Mouse (Mus musculus): ENCODE results near the gene Capn2.
A peak's percentile ranks its signal among the peaks of the same experiment; 100 is the strongest.

The Capn2 gene

DNA sequence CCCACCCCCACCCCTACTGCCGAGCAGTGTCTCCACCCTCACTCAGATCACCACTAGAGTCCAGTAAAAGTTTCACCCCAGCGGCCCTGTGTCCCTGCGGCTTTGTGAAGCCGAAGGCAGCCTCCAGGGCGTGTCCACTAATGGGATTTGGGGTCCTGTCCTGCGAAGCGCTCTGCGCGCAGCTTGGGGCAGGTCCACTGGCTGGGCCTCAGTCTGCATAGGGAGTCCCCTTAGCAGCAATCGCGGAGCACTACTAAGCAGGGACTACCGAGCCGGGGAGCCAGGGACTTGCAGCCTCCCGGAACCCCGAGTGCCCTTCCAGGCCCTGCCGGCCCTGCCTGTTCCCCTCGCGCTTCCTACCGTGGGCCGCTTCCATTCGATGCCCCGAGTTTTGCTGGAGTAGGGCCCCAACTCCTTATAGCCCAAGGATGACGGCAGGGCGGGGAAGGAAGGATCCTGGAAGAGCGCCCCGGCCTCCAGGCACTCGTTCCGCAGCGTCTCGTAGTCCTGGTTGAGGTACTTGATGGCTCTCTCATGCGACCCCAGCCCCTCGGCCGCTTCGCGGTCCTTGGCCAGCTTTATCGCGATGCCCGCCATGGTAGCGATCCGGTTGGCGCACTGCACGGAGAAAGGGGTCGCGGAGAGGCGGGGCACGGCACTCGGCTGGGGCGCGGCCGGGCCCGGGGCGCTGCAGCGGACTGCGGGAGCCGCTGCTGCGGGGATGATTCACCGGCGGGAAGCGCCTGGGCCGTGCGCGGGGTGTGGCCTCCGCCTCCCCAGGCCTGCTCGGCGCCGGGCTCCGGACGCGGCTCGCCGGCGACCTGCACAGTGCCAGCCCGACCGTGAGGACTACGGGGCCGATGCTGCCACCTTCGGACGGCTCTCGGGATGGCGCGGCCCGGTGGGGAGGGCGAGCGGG lies at the start of gene Capn2:
Gene Capn2, minus strand, starts transcription at position 851 of the 919 bp plus-strand sequence.
- DNase-seq, result peak; percentile 85

GRCm38 (mm10) chr1:182565351-182565835 lies 48.0 kb upstream of the Capn2 start:
- DNase-seq, result no peak

DNA sequence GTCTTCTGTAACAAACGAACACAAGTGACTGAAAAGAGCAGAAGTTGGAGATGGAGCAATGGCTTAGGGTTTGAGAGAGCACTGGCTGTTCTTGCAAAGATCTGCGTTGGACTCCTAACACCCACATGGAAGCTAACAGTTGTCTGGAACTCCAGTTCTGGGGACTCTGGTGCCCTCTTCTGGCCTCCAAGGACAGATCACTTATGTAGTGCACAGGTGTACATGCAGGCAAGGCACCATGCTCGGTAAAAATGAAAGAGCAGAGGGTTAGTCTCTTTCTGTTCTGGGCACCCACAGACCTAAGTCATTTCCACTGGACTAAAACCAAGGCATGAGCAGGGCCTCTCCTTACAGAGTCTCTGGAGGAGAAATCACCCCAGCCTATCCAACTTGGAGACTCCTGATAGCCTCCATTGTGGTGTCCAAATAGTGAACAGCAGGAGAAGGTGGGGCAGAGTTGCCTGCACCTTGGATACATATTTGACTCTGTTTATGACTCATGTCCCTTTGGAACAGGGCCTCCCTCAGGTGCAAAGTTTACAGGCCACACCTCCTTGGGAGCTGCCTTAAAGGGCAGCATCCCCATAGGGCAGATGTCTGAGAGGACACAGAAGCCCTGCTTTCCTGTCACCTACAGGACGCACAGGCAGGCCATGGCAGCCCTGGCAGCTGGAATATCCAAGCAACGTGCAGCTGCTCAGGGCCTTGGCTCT lies 47.2 kb upstream of the Capn2 start, which contains the start of gene Capn8:
Gene Capn8, plus strand, starts transcription at position 600 of the 713 bp plus-strand sequence.
- DNase-seq, result no peak

GRCm38 (mm10) chr1:182562576-182563370 lies 45.4 kb upstream of the Capn2 start:
- DNase-seq, result no peak

DNA sequence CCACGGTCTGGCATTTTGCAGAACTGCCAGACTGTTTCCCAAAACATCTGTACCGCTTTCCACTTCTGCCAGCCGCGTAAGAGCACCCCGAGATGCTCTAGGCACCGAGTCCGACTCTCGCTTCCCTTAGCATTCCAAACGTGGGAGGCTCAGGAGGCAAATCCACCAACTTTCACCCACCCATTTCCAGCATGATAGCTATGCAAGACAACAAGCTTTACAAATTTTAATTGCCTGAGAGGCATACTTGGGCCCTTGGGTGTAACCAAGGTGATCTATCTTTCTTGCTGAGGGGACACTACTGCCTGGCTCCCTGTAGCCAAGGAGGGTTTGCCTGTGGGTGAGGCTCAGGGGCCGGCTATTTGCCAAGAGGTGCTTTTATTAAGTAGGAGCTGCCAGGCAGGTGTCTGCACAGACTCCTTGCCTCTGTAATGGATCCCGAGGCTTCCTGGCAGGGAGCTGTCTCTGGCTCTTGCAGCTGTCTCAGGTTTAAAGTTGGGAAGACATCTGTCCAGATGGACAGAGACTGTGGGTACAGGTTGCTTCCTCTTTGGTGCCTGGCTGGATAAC lies 44.6 kb upstream of the Capn2 start:
- DNase-seq, result no peak

GRCm38 (mm10) chr1:182560390-182561098 lies 43.1 kb upstream of the Capn2 start:
- peak; percentile 36 for DNase-seq

DNA sequence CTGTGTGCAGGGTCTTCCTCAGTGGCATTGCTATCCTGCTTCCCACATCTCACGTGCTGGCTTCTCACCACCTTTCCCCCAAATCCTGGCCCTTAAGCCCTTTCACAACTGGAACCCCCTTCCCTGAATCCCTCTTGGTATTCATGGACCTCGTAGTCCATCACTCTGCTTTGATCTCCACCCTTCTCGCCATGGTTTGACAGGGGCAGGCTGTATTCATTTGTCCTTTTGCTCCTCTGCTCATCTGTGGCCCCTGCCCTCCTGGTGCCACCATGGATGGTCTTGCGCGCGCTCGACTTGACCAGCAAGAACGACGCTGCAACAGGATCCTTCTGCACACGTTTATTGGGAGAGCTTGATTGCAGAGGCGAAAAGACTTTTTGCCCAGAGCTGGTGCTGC lies 42.1 kb upstream of the Capn2 start:
- no peak for DNase-seq

DNA sequence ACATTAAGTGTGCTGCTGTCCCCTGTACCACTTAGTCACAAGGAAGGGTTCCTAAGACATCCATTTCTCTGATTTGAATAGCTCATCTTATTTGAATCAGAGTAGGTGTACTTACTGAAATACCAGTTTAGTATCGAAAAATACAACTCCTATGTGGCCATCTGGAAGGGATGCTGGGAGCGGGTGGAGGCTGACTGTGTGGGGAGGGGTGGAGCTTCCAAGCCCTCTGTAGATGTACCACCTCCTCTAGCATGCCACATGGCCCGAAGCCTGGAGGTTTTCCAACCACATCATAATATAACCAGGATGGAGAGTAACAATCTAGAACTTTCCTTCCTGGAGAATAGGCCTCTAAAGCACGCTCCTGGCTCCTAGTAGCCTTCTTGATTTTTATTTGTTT lies 40.9 kb upstream of the Capn2 start:
- DNase-seq, result no peak

GRCm38 (mm10) chr1:182553649-182554375 lies 36.4 kb upstream of the Capn2 start:
- DNase-seq, result peak; percentile 48

- no peak for DNase-seq
Observed at GRCm38 (mm10) chr1:182550761-182551160, 33.4 kb upstream of the Capn2 start.

DNA sequence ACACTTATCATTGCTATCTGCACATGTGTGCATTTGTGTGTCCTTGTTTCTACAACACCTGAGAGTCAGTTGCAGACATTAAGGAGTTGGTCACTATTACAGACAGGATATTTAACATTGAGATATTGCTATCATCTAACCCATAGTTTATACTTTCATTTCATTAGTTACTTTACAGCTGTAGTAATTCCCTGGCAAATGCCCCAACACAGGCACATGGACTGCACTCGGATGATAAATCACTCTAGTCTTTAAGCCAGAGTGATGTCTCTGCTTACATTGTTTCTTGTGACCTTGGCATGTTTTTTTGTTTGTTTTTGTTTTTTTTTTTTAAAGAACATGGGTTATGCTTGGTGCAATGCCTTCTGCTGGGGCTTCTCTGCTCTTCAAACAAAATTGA lies 26.5 kb upstream of the Capn2 start:
- no peak for DNase-seq

- DNase-seq, result no peak
Observed at GRCm38 (mm10) chr1:182543136-182543535, 25.7 kb upstream of the Capn2 start.

- DNase-seq, result no peak
Observed at GRCm38 (mm10) chr1:182542110-182542509, 24.7 kb upstream of the Capn2 start.

DNA sequence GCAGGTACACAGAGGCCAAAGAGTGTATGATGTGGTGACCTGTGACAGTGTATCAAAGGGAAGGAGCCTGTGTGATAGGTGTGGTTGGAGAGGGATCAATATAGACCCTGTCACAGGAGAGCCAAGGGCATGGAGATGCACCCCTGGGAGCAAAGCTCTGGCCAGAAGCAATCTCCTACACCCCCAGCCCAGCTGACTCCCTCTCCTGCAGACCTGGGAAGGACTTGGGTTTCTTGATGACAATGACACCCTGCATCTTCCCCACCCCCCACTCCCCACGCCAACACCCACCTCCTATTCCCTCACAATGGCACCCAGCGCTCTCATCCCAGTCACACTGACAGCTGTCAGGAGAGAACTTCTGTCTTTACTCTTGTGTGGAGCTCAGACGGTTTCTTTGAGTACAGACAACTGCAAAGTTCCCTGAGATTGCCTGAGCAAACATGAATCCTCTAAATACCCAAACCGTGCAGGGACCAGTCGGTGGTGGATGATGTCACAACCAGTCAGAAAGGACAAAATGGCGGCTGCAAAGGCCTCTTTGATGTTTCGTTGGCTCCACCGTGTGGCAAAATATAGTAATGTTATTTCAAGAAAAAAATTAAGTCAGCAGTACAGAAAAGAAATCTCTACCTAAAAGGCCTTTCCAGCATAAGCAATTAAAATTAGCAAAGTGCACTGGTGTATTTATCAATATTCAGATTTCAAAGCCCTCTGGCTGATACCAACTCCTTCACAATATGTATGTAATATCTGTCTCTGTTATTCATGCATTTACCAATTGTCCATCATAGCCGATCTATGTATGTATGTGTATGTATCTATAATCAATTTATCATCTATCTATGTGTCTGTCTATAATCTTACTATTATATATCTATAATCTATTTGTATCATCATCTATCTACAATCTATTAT lies 21.9 kb upstream of the Capn2 start:
- peak; percentile 67 for DNase-seq

DNA sequence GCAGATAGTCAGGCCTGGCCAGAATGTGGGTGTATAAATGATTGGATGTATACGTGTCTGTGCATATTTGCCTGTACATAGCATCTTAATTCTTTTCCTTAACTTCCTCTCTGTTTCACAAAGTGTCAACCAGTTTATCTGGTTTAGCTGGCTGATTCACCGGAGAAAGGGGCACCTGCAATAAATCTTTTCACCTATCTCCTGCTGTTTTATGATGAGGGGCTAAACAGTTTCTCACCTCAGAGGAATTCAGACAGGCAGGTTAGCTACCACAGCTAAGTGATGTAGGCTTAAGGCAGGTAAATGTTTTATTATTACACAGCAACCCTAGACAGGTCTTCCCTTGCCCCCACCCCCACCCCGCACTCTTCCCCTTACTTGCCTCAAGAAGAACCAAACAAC lies 17.7 kb upstream of the Capn2 start:
- no peak for DNase-seq

- no peak for DNase-seq
Observed at GRCm38 (mm10) chr1:182533583-182533982, 16.2 kb upstream of the Capn2 start.

GRCm38 (mm10) chr1:182527921-182528858 lies 10.8 kb upstream of the Capn2 start:
- no peak for DNase-seq

- DNase-seq, result no peak
Observed at GRCm38 (mm10) chr1:182527261-182527766, 9.9 kb upstream of the Capn2 start.

DNA sequence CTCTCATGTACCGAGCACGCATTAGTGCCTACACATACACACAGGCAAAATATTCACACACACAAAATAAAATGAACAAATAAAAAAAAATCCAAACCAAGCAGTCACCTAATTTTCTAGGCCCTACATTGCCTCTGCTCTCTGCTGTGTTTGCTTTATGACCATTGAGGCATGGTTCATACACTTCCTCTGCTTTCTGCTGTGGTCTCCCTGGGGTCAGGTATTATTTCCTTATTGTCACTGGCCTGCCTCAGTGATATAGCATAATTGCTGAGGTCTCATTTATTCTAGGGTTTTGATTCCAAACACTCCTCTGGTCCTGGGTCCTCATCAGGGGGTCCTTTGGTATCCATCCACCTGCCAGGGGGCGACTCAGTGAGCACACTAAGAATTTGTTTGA lies 8.2 kb upstream of the Capn2 start:
- no peak for DNase-seq

Data from right cerebral cortex, postnatal 25 days (tissue).